Mouse (Mus musculus) cerebellum, adult 11 months (tissue): ENCODE measurements around the gene Nxph1.

ENCODE experiments used
- DNase-seq: peaks from one replicate; pipeline ENCODE4 v3.0.0; 2022

Nxph1 gene

GRCm38 (mm10) chr6:8970576-8970975 lies 22.3 kb downstream of the Nxph1 start:
- DNase-seq = no peak

GRCm38 (mm10) chr6:8979237-8979871 lies 31.1 kb downstream of the Nxph1 start:
- DNase-seq = no peak

GRCm38 (mm10) chr6:8996301-8996943 lies 48.2 kb downstream of the Nxph1 start:
- no peak for DNase-seq

- DNase-seq = no peak
Observed at GRCm38 (mm10) chr6:8997326-8997725, 49.1 kb downstream of the Nxph1 start.

GRCm38 (mm10) chr6:9002686-9003085 lies 54.5 kb downstream of the Nxph1 start:
- DNase-seq = no peak

- DNase-seq = no peak
Observed at GRCm38 (mm10) chr6:9026631-9027030, 78.4 kb downstream of the Nxph1 start.

GRCm38 (mm10) chr6:9027146-9027545 lies 78.9 kb downstream of the Nxph1 start:
- no peak for DNase-seq

GRCm38 (mm10) chr6:9028501-9028900 lies 80.3 kb downstream of the Nxph1 start:
- DNase-seq = no peak

- no peak for DNase-seq
Observed at GRCm38 (mm10) chr6:9039286-9039685, 91.1 kb downstream of the Nxph1 start.

GRCm38 (mm10) chr6:9040991-9041390 lies 92.8 kb downstream of the Nxph1 start:
- DNase-seq = no peak

- DNase-seq = no peak
Observed at GRCm38 (mm10) chr6:9042391-9042790, 94.2 kb downstream of the Nxph1 start.

- DNase-seq = peak; percentile 1
Observed at GRCm38 (mm10) chr6:9046815-9047214, 98.6 kb downstream of the Nxph1 start.

- no peak for DNase-seq
Observed at GRCm38 (mm10) chr6:9061261-9062105, 113.3 kb downstream of the Nxph1 start.

- no peak for DNase-seq
Observed at GRCm38 (mm10) chr6:9066435-9066834, 118.2 kb downstream of the Nxph1 start.

GRCm38 (mm10) chr6:9069913-9070312 lies 121.7 kb downstream of the Nxph1 start:
- no peak for DNase-seq

- no peak for DNase-seq
Observed at GRCm38 (mm10) chr6:9076463-9076862, 128.2 kb downstream of the Nxph1 start.

- DNase-seq = peak; percentile 33
Observed at GRCm38 (mm10) chr6:9077793-9078689, 129.8 kb downstream of the Nxph1 start.

- DNase-seq = peak; percentile 8
Observed at GRCm38 (mm10) chr6:9083851-9084250, 135.6 kb downstream of the Nxph1 start.

- DNase-seq = no peak
Observed at GRCm38 (mm10) chr6:9097345-9097744, 149.1 kb downstream of the Nxph1 start.

GRCm38 (mm10) chr6:9107366-9107765 lies 159.1 kb downstream of the Nxph1 start:
- DNase-seq = no peak

GRCm38 (mm10) chr6:9119136-9119535 lies 170.9 kb downstream of the Nxph1 start:
- no peak for DNase-seq

GRCm38 (mm10) chr6:9124321-9124914 lies 176.2 kb downstream of the Nxph1 start:
- DNase-seq = no peak
